In genomic region chr14:120566945-120567344, GRCm38 (mm10) we compare ENCODE assay signal across 28 mouse cellular contexts.
"Had no signal": no experiment of that assay in that cellular context is flagged by ENCODE, and none has a peak within 500 bp of the region (broad histone marks: within the 10 kb centered on the region; RNA-seq: fewer than 3 reads in every experiment).

No protein-coding gene starts in this region.

- H3K4me3 ChIP-seq: embryonic facial prominence, embryonic 10.5 days; embryonic facial prominence, embryonic 12.5 days; embryonic facial prominence, embryonic 13.5 days; embryonic facial prominence, embryonic 15.5 days; erythroblast, embryonic 14.5 days; forebrain, embryonic 10.5 days; forebrain, embryonic 12.5 days; forebrain, embryonic 13.5 days; forebrain, embryonic 15.5 days; gastrocnemius, adult 2 months had no signal

- DNase-seq: cerebellum, adult 18-20 months; cerebellum, adult 2 months; cerebellum, adult 8-10 months; cerebellum, adult 9-10 months; cerebellum, adult 9-11 months; cerebellum, postnatal 10 days; cerebellum, postnatal 14 days; cerebellum, postnatal 25 days; cerebellum, postnatal 36 days; embryo, embryonic 11 days; forebrain, postnatal 0 days; gastrocnemius, adult 2 months; gastrocnemius, postnatal 10 days; gastrocnemius, postnatal 14 days; gastrocnemius, postnatal 25 days; gastrocnemius, postnatal 36 days; heart, adult 18-20 months had no signal

- H3K4me1 ChIP-seq: embryonic facial prominence, embryonic 10.5 days; embryonic facial prominence, embryonic 12.5 days; embryonic facial prominence, embryonic 13.5 days; embryonic facial prominence, embryonic 15.5 days; forebrain, embryonic 12.5 days; forebrain, embryonic 13.5 days; forebrain, embryonic 15.5 days had no signal

- H3K36me3 ChIP-seq: embryonic facial prominence, embryonic 10.5 days; embryonic facial prominence, embryonic 12.5 days; embryonic facial prominence, embryonic 13.5 days; embryonic facial prominence, embryonic 15.5 days; forebrain, embryonic 10.5 days; forebrain, embryonic 12.5 days; forebrain, embryonic 15.5 days had no signal

- H3K27ac ChIP-seq: embryonic facial prominence, embryonic 10.5 days; embryonic facial prominence, embryonic 12.5 days; embryonic facial prominence, embryonic 13.5 days; embryonic facial prominence, embryonic 15.5 days; forebrain, embryonic 10.5 days; forebrain, embryonic 12.5 days; forebrain, embryonic 13.5 days; forebrain, embryonic 15.5 days; gastrocnemius, adult 2 months had no signal

- H3K9ac ChIP-seq: embryonic facial prominence, embryonic 12.5 days; embryonic facial prominence, embryonic 13.5 days; embryonic facial prominence, embryonic 15.5 days; forebrain, embryonic 12.5 days; forebrain, embryonic 13.5 days; forebrain, embryonic 15.5 days; forebrain, postnatal 0 days had no signal

- H3K9me3 ChIP-seq: embryonic facial prominence, embryonic 10.5 days; embryonic facial prominence, embryonic 12.5 days; embryonic facial prominence, embryonic 13.5 days; embryonic facial prominence, embryonic 15.5 days; forebrain, embryonic 10.5 days; forebrain, embryonic 12.5 days; forebrain, embryonic 13.5 days; forebrain, embryonic 15.5 days had no signal

- H3K27me3 ChIP-seq: embryonic facial prominence, embryonic 12.5 days; embryonic facial prominence, embryonic 13.5 days; embryonic facial prominence, embryonic 15.5 days; forebrain, embryonic 12.5 days; forebrain, embryonic 13.5 days; forebrain, embryonic 15.5 days had no signal

- ATAC-seq: forebrain, embryonic 13.5 days; forebrain, embryonic 14.5 days; forebrain, embryonic 15.5 days; forebrain, embryonic 16.5 days; forebrain, postnatal 0 days had no signal

- H3K4me2 ChIP-seq: embryonic facial prominence, embryonic 12.5 days; embryonic facial prominence, embryonic 13.5 days; embryonic facial prominence, embryonic 15.5 days; forebrain, embryonic 12.5 days; forebrain, embryonic 13.5 days; forebrain, embryonic 15.5 days had no signal
